Comparison of ENCODE assay signal across 9 mouse cellular contexts in the genomic region with DNA sequence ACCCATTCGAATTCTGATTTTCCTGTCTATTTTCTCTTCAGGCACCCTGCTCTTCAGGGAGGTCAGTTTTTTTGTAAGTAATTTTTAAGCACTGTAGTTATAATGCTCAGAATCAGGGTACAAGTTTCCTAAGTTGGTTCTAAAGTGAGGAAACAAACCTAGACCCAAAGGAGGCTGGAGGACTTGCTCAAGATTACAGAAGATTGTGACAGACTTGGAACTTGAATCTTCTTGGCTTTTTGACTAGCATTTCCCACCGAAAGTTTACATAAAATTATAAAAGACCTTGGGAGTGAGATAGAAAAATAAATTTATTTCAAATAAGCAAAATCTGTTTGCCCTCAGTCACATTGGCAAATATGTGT. TPM values are rescaled to one million over a fixed set of nuclear protein-coding genes. Genes with fewer than 3 reads are reported as not detected.
DNase-seq lines count a peak whose midpoint lies in the region; ATAC-seq lines count a peak whose summit lies in the region.
"Had no signal": no experiment of that assay in that cellular context is flagged by ENCODE, and none has a peak within 500 bp of the region (broad histone marks: within the 10 kb centered on the region; RNA-seq: fewer than 3 reads in every experiment).

No protein-coding gene starts in this region.

- no peak overlapping the region for H3K27ac ChIP-seq in neural tube, embryonic 11.5 days (ENCODE audit: low read depth, low read length)
- no peak overlapping the region for H3K27ac ChIP-seq in forebrain, embryonic 13.5 days
- peak overlapping the region; percentile 82; the same call in 1 of the 2 replicates for H3K27ac ChIP-seq in liver, embryonic 16.5 days (ENCODE audit: low read length)
- H3K27ac ChIP-seq in stomach, embryonic 16.5 days (ENCODE audit: low read length), result peak overlapping the region; percentile 79; the same call in 1 of the 2 replicates

- intact Hi-C loops in left cerebral cortex, postnatal 14 days (cut with DNase I), result loop anchor here (2.0 kb wide), 1 partner anchor 115 kb away; a partner anchor contains a TSS

- H3K27me3 ChIP-seq in neural tube, embryonic 11.5 days (ENCODE audit: control insufficient read depth, insufficient read depth, low read length), result no peaks in the 10 kb centered on the region
- H3K27me3 ChIP-seq in forebrain, embryonic 13.5 days, result no peaks in the 10 kb centered on the region
- H3K27me3 ChIP-seq in liver, embryonic 16.5 days (ENCODE audit: control insufficient read depth, insufficient read depth, low read depth, low read length), result no peaks in the 10 kb centered on the region
- H3K27me3 ChIP-seq in stomach, embryonic 16.5 days (ENCODE audit: control insufficient read depth, insufficient read depth, low read length), result no peaks in the 10 kb centered on the region

- H3K9ac ChIP-seq in neural tube, embryonic 11.5 days (ENCODE audit: low read length), result peak overlapping the region; percentile 87
- H3K9ac ChIP-seq in forebrain, embryonic 13.5 days, result peak overlapping the region; percentile 83
- peak overlapping the region; percentile 89 for H3K9ac ChIP-seq in liver, embryonic 16.5 days (ENCODE audit: low read depth, low read length)
- peak overlapping the region; percentile 85 for H3K9ac ChIP-seq in stomach, embryonic 16.5 days (ENCODE audit: low read length)

- peak overlapping the region; percentile 49 for H3K4me2 ChIP-seq in neural tube, embryonic 11.5 days (ENCODE audit: low read depth)
- peak overlapping the region; percentile 73 for H3K4me2 ChIP-seq in forebrain, embryonic 13.5 days
- H3K4me2 ChIP-seq in liver, embryonic 16.5 days (ENCODE audit: low read depth, low read length), result peak overlapping the region; percentile 65
- peak overlapping the region; percentile 52 for H3K4me2 ChIP-seq in stomach, embryonic 16.5 days (ENCODE audit: low read depth, low read length)

- H3K36me3 ChIP-seq in neural tube, embryonic 11.5 days (ENCODE audit: control insufficient read depth, insufficient read depth, low read length), result no peaks in the 10 kb centered on the region; the same call in 1 of the 2 replicates
- H3K36me3 ChIP-seq in forebrain, embryonic 13.5 days (ENCODE audit: poor library complexity, severe bottlenecking), result peaks cover 3% of the 10 kb centered on the region; the same call in 1 of the 2 replicates
- peaks cover 3% of the 10 kb centered on the region; the same call in 1 of the 2 replicates for H3K36me3 ChIP-seq in liver, embryonic 16.5 days (ENCODE audit: control insufficient read depth, insufficient read depth)
- no peaks in the 10 kb centered on the region for H3K36me3 ChIP-seq in stomach, embryonic 16.5 days (ENCODE audit: control insufficient read depth, insufficient read depth, low read length)

- peak overlapping the region; percentile 85 for H3K4me3 ChIP-seq in neural tube, embryonic 11.5 days (ENCODE audit: low read depth, low read length)
- peak overlapping the region; percentile 65 for H3K4me3 ChIP-seq in forebrain, embryonic 13.5 days
- peak overlapping the region; percentile 92 for H3K4me3 ChIP-seq in liver, embryonic 16.5 days (ENCODE audit: low read depth, low read length)
- H3K4me3 ChIP-seq in stomach, embryonic 16.5 days (replicated peaks; ENCODE audit: low read length), result peak overlapping the region; percentile 91

- no peak for ATAC-seq in neural tube, embryonic 11.5 days (ENCODE audit: insufficient read depth, low FRiP score, low TSS enrichment)
- no peak for ATAC-seq in forebrain, embryonic 13.5 days
- no peak for ATAC-seq in liver, embryonic 16.5 days (ENCODE audit: low read depth)
- no peak for ATAC-seq in stomach, embryonic 16.5 days (ENCODE audit: insufficient read depth, low FRiP score)
- no peak for ATAC-seq in inflammation-experienced regulatory T-cells, adult 6 months

- H3K9me3 ChIP-seq in neural tube, embryonic 11.5 days (ENCODE audit: control insufficient read depth, low read length), result no peaks in the 10 kb centered on the region
- H3K9me3 ChIP-seq in forebrain, embryonic 13.5 days (replicated peaks), result no peaks in the 10 kb centered on the region
- no peaks in the 10 kb centered on the region for H3K9me3 ChIP-seq in liver, embryonic 16.5 days (replicated peaks; ENCODE audit: control insufficient read depth, low read length)
- H3K9me3 ChIP-seq in stomach, embryonic 16.5 days (replicated peaks; ENCODE audit: control insufficient read depth, low read length), result no peaks in the 10 kb centered on the region

- no peak for DNase-seq in neural tube, embryonic 11.5 days (ENCODE audit: low spot score)
- DNase-seq in neural tube, embryonic 10.5 days (ENCODE audit: extremely low spot score, low spot score), result no peak
- no peak for DNase-seq in left cerebral cortex, postnatal 14 days (ENCODE audit: low spot score in 2 of 2)
- DNase-seq in right cerebral cortex, postnatal 4 days, result no peak
- DNase-seq: cerebellum, adult 9-11 months had no signal

- no peaks in the 10 kb centered on the region for H3K4me1 ChIP-seq in neural tube, embryonic 11.5 days (ENCODE audit: control insufficient read depth, insufficient read depth, low read length)
- peaks cover 28% of the 10 kb centered on the region for H3K4me1 ChIP-seq in forebrain, embryonic 13.5 days
- H3K4me1 ChIP-seq in liver, embryonic 16.5 days (ENCODE audit: control insufficient read depth, low read depth, low read length), result peaks cover 19% of the 10 kb centered on the region
- H3K4me1 ChIP-seq in stomach, embryonic 16.5 days (ENCODE audit: control insufficient read depth, insufficient read depth, low read length), result peaks cover 11% of the 10 kb centered on the region

- 40% methylated on average over 2 of the region's 2 CpGs for WGBS in neural tube, embryonic 11.5 days
- 41% methylated on average over 2 of the region's 2 CpGs for WGBS in forebrain, embryonic 13.5 days
- 22% methylated on average over 2 of the region's 2 CpGs for WGBS in liver, embryonic 16.5 days (ENCODE audit: insufficient replicate concordance)
- WGBS in stomach, embryonic 16.5 days, result 25% methylated on average over 2 of the region's 2 CpGs

RNA-seq across cellular contexts. Expression of a gene that starts 0.9 kb away (rescaled TPM):
- 51.1 and 54.5 TPM in 2 replicates for polyA plus RNA-seq in neural tube, embryonic 11.5 days (2014; fragmentation: Nextera tagmentation; extraction: Ambion mirVana)
- polyA plus RNA-seq in forebrain, embryonic 13.5 days (2015; fragmentation: Nextera tagmentation; extraction: Ambion mirVana), result 47.5 and 47.8 TPM in 2 replicates
- 22.6 and 27.9 TPM in 2 replicates for polyA plus RNA-seq in liver, embryonic 16.5 days (2015; fragmentation: Nextera tagmentation; extraction: Ambion mirVana)
- polyA plus RNA-seq in stomach, embryonic 16.5 days (2015; fragmentation: Nextera tagmentation; extraction: Ambion mirVana), result 55.8 and 60.0 TPM in 2 replicates
- 10 to 100 TPM; 30.8 to 34.0 TPM for total RNA-seq in left cerebral cortex, postnatal 14 days (2021)
- 10 to 100 TPM; 46.1 to 76.7 (median 55.4) TPM for polyA plus RNA-seq in inflammation-experienced regulatory T-cells, adult 6 months (2017; shearing (Covaris generic))

Comparison
In these comparisons a context has a peak if more than half of its experiments do, and no peak if none do; other contexts are left out.
1. H3K27ac ChIP-seq: peak in liver, embryonic 16.5 days (single experiment) and stomach, embryonic 16.5 days (single experiment); none in neural tube, embryonic 11.5 days (single experiment) and forebrain, embryonic 13.5 days (single experiment).
2. Peak in every context shown above with its lines, with median percentiles within 50 percentile points of each other: H3K4me2 ChIP-seq, H3K4me3 ChIP-seq and H3K9ac ChIP-seq.